Mouse (Mus musculus): ENCODE data around the gene Cacna1c.

Gene Cacna1c

GRCm38 (mm10) chr6:118999329-118999875, 196.8 kb downstream of the Cacna1c start:
- no peak for DNase-seq

- DNase-seq: no peak
Observed at GRCm38 (mm10) chr6:118997397-118997796, 198.8 kb downstream of the Cacna1c start.

- no peak for DNase-seq
Observed at GRCm38 (mm10) chr6:118994272-118995061, 201.8 kb downstream of the Cacna1c start.

- DNase-seq: no peak
Observed at GRCm38 (mm10) chr6:118992391-118992790, 203.8 kb downstream of the Cacna1c start.

GRCm38 (mm10) chr6:118989999-118990776, 206.0 kb downstream of the Cacna1c start:
- DNase-seq: no peak

GRCm38 (mm10) chr6:118984181-118984901, 211.9 kb downstream of the Cacna1c start:
- peak in 1 of 2 experiments; percentile 12 for DNase-seq

- DNase-seq: peak; percentile 11 to 23
Observed at GRCm38 (mm10) chr6:118983471-118984040, 212.7 kb downstream of the Cacna1c start.

GRCm38 (mm10) chr6:118980265-118980664, 216.0 kb downstream of the Cacna1c start:
- DNase-seq: no peak

- DNase-seq: no peak
Observed at GRCm38 (mm10) chr6:118977443-118978271, 218.6 kb downstream of the Cacna1c start.

- DNase-seq: no peak
Observed at GRCm38 (mm10) chr6:118976617-118977016, 219.6 kb downstream of the Cacna1c start.

GRCm38 (mm10) chr6:118971844-118972531, 224.2 kb downstream of the Cacna1c start:
- no peak for DNase-seq

GRCm38 (mm10) chr6:118968776-118969175, 227.4 kb downstream of the Cacna1c start:
- no peak for DNase-seq

- no peak for DNase-seq
Observed at GRCm38 (mm10) chr6:118966904-118967303, 229.3 kb downstream of the Cacna1c start.

- DNase-seq: no peak
Observed at GRCm38 (mm10) chr6:118965577-118965976, 230.6 kb downstream of the Cacna1c start.

GRCm38 (mm10) chr6:118963806-118964205, 232.4 kb downstream of the Cacna1c start:
- DNase-seq: no peak

- no peak for DNase-seq
Observed at GRCm38 (mm10) chr6:118963283-118963682, 232.9 kb downstream of the Cacna1c start.

- no peak for DNase-seq
Observed at GRCm38 (mm10) chr6:118958529-118958928, 237.7 kb downstream of the Cacna1c start.

GRCm38 (mm10) chr6:118956234-118956633, 240.0 kb downstream of the Cacna1c start:
- no peak for DNase-seq

GRCm38 (mm10) chr6:118955777-118956176, 240.4 kb downstream of the Cacna1c start:
- DNase-seq: no peak

GRCm38 (mm10) chr6:118954988-118955554, 241.1 kb downstream of the Cacna1c start:
- no peak for DNase-seq

- DNase-seq: no peak
Observed at GRCm38 (mm10) chr6:118952377-118952776, 243.8 kb downstream of the Cacna1c start.
